Mouse (Mus musculus) adrenal gland, adult 18-20 months (tissue): ENCODE data around the gene Polr3a. TPM values are rescaled to one million over a fixed set of nuclear protein-coding genes. Genes with fewer than 3 reads are reported as not detected.

Experiments
- DNase-seq, 2 experiments: peaks; one replicate each; pipeline ENCODE4 v3.0.0; 2021 to 2022; ENCODE audit warnings: low spot score in 2 of 2
- long read RNA-seq, 2 experiments: library from polyadenylated mRNA; stranded (forward); transcript quantifications; one replicate each; pipeline ENCODE4 v2.0.0; 2021
- total RNA-seq, 2 experiments: library from RNA; stranded (reverse); gene quantifications; 1 replicate in 1 of 2; 2 replicates in 1 of 2; pipeline ENCODE4 v1.2.3; 2021

The Polr3a gene
- total RNA-seq, result 10 to 100 TPM; 15.6 to 19.4 TPM
- long read RNA-seq, experiment 1, full-length matches to known transcripts, result 4 of 8 reads
- long read RNA-seq, experiment 1, partial matches to known transcripts, result 1 of 8 reads
- long read RNA-seq, experiment 1, other reads (novel, unspliced or antisense), result 3 of 8 reads
- long read RNA-seq, experiment 2, full-length matches to known transcripts, result 4 of 18 reads
- long read RNA-seq, experiment 2, partial matches to known transcripts, result 12 of 18 reads
- long read RNA-seq, experiment 2, other reads (novel, unspliced or antisense), result 2 of 18 reads

GRCm38 (mm10) chr14:24486773-24487227 lies at the start of gene Polr3a, which contains the start of gene Rps24:
Polr3a (minus strand) TSS chr14:24487058.
Rps24 (plus strand) TSS chr14:24487125.
- peak; percentile 88 to 89 for DNase-seq

- no peak for DNase-seq
These were observed 48.1 kb upstream of the Polr3a start for GRCm38 (mm10) chr14:24534865-24535545.

GRCm38 (mm10) chr14:24530228-24530627 lies 43.4 kb upstream of the Polr3a start:
- no peak for DNase-seq

GRCm38 (mm10) chr14:24526440-24526839 lies 39.6 kb upstream of the Polr3a start:
- no peak for DNase-seq

DNA sequence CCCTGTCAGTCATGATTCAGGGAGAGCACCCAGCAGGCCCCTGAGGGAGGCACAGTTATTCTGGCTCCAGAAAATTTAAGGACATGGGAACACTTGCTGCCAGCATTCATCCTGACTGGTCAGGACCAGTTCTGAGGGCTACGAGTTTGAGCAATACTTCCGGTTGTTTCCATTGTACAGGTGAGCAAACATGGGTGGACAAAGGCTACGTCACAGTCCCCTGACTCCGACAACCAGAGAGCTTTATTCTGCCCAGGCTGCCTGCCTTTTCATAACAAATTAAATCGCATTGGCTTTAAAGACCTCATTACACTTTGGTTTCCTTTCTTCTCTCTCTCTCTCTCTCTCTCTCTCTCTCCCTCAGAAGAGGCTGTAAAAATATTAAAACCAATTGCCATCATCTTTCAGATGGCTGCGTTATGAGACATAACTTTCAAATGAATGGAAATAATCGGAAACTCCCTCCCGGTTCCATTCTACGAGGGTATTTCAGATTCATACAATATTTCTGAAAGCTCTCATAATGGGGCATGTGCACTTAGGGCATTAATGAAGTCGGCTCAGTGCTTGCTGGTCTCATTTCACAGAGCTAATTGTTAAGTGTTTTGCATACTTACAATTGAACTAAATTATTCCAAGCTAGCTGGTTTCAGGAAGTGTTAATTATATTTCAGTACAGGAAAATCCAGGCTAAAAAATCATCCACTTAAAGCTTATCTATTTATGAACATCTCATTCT lies 39.0 kb upstream of the Polr3a start:
- no peak for DNase-seq

DNA sequence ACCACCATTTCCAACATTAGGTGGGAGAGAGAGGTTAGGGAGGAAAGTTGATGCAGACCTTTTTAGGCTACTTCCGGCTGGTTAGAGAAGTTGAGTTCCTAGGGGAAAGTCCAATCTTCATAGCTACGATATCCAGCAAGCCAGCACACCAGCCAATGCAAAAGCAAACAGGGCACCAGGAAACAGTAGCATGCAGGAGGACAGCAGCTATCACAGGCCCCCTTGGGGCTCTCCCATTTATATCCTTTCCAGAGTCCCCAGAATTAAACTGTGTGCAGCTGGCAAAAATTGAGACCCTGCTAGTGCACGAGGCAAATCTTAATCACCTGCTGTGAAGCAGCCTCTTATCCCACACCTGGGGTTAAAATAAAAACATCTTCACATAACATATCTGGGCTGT lies 38.3 kb upstream of the Polr3a start:
- no peak for DNase-seq

DNA sequence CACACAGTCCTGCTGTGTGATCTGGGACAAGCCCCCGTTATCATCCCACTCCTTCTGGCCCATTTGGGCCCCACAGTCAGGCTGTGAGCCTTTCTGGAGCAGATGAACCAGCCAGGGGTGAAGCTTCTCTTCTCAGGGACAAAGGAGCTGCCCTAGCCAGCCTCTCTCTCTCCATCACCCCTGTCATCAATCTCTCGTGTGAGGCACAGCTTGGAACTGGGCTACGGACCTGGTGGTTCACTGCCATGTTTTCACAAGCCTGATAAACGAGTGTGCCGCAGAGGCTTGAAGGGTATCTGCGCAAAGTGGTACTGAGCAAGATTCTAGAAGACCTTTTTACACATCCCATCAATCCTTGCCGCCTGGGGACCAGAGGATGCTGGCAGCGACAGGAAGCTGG lies 34.7 kb upstream of the Polr3a start:
- no peak for DNase-seq

DNA sequence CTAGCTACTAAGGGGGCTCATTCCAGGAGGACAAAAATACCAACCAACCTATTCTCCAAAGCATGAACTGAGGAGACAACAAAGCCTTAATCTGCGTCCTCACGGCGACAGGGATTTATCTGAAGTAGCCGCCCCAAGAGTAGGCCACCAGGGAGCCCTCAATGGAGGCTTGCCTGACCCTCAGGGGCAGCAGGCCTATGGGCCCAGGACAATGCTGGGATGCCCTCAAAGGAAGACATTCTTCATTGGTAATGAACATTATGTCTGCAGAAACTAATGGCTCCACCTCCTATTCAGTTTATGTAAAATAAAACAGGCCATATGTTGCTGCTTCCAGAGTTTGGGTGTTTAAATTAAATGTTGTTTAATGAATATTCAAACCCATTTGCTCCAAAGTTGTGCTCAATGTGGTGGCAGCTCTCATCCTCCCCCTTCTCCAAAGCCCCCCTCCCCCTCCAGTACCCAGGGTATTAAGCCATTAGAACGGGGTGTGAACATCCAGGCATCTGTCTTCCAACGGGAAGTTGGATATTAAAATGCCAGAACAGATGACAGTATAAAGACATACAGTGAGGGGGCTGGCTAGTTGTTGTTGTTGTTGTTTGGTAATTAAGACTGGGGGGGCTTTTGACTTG lies 25.8 kb upstream of the Polr3a start:
- DNase-seq, result no peak

DNA sequence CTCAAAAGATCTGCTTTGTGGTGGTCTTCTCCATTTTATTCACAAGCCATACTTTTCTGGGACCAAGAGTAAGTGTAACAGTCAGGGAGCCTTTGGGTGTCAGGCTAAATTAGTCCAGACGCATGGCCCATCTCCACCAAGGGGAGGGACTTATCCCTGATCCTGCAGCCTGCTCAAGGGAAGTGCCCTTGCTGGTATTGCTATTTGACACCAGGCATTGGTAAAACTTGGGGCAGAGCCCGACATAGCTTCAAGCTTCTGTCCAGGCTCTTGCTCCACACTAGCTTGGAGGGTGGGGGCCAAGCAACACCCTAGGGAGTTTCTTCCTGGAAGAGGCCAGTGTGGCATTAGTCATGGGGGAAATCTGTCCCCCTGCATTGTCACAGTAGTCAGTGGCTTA lies 23.8 kb upstream of the Polr3a start:
- DNase-seq, result no peak

DNA sequence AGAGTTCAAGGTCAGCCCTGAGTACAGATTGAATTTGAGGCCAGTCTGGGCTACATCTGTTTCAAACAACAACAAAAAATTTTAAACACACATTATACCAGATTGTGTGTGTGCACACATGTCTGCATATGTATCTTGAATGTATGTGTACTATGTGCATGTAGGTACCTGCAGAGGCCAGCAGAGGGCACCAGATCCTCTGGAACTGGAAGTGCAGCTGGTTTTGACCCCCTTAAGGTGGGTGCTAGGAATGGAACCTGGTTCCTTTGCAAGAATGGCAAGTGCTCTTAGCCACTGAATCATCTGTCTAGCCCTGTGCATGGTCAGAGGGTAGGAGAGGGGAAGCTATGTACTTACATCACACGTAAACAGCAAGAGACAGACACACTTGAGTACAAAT lies 23.4 kb upstream of the Polr3a start:
- DNase-seq, result no peak

GRCm38 (mm10) chr14:24509557-24509956 lies 22.7 kb upstream of the Polr3a start:
- no peak for DNase-seq

DNA sequence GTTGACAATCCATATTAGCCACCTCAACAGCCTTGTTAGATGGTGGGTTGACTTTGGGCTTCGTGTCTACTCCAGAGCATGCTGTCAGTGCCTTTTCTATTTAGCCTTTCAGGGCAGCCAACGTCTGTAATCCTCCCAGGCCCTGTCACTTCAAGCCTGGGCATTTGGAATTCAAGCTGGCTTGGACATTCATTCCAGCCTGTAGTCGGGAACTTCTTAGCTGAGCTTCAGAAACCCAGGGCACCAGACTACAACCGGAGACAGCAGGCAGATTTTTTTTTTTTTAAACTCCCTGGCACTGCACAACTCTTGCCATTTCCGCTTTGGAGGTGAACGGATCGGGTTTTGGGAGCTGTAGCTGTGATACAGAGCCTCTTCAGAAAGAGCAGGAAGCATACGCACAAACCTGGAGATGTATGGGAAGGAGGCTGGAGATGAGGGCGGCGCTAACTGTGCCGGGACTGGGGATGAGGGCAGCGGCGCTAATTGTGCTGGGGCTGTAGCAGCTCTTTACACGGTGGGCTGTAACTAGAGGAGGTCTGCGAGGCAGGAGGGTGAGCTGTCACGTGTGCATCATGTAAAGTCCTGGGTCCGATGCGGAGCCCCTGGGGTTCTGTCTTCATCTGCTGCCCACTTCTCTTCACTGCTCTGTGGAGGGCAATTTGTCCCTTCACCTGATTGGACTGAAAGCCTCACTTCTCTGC lies 21.4 kb upstream of the Polr3a start:
- DNase-seq, result no peak

DNA sequence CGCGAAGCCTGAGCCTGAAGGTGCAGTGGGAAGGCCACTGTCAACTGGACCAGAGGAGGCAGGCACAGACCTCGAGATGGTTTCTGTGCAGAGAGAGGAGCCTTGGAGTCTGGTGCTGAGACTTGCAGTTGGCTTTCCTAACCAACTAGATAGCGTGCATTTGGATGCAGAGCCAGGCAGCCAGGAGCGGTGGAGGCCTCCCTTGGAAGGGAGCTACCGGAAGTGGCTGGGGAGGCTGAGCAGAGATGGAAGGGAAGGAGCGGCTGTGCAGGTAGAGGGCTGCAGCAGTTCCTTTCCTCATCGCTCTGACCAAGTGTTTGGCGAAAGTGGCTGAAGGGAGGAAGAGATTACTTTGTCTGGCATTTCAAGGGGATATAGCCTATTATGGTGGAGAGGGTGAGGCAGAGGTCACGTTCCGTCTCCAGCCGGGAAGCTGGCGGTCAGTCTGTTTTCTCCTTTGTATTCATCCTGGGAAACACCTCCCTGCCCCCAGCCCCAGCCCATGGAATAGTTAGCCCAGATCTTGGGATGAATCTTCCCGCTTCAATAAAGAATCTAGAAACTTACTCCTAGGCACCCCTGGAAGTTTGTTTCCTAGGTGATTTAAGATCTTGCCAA lies 20.7 kb upstream of the Polr3a start:
- DNase-seq, result no peak

- no peak for DNase-seq
These were observed 14.4 kb upstream of the Polr3a start for GRCm38 (mm10) chr14:24501256-24501655.

GRCm38 (mm10) chr14:24500845-24501186 lies 14.0 kb upstream of the Polr3a start:
- DNase-seq, result no peak

DNA sequence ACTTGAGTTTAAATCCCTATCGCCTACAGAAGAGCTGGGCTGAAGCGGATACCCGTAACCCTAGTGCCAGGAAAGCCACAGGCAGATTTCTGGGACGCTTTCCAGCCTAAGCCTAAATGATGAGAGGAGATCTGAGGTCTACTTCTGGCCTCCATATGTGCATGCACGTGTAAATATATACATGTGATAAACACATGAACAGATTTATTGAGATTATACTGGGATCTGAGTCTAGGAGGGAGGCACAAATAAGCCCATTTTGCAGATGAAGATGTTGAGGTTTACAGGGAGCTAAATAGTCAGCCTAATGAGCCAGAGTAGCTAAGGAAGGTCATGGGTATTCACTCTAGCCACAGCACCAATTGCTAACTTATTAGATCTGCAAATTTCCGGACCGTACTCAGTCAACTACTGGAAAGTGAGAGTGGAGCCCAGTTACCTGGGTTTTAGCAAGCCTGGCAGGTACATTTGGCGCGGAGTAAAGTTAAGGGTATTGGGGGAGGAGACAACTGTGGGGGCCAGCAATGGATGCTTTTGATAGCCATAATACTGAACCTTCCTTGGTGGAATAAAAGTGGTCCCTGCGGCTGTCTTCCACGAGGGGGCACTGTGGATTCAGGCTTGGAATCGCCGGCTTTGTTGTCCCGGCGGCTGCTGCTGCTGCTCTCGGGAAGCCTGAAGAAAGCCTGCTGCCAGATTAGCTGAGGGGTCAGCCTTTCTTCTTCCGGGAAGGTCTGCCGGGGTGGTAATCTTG lies 13.4 kb upstream of the Polr3a start:
- peak; percentile 82 to 85 for DNase-seq

- DNase-seq, result no peak
These were observed 12.6 kb upstream of the Polr3a start for GRCm38 (mm10) chr14:24499478-24499877.

GRCm38 (mm10) chr14:24498561-24499255 lies 11.8 kb upstream of the Polr3a start:
- DNase-seq, result peak; percentile 38 to 47

DNA sequence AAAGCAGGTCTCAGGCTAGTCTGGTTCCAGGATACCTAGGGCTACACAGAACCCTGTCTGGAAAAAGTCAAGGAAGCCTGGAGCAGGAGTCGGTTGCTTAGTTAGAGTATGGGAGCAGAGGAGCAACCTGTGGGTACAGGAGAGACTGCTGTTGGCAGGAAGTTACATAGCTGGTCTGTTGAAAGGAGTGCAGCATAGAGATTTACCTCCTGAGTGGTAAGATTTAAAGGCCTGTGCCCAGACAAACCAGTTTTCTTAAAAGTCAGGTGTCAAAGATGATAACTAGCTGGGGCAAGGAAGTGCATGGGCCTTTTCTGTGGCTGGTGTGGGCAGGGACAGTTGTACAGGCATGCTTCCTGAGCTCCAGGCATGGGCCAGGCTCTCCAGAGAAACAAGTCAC lies 10.6 kb upstream of the Polr3a start:
- DNase-seq, result no peak
